ENCODE assay signal across 8 mouse cellular contexts in the genomic region with DNA sequence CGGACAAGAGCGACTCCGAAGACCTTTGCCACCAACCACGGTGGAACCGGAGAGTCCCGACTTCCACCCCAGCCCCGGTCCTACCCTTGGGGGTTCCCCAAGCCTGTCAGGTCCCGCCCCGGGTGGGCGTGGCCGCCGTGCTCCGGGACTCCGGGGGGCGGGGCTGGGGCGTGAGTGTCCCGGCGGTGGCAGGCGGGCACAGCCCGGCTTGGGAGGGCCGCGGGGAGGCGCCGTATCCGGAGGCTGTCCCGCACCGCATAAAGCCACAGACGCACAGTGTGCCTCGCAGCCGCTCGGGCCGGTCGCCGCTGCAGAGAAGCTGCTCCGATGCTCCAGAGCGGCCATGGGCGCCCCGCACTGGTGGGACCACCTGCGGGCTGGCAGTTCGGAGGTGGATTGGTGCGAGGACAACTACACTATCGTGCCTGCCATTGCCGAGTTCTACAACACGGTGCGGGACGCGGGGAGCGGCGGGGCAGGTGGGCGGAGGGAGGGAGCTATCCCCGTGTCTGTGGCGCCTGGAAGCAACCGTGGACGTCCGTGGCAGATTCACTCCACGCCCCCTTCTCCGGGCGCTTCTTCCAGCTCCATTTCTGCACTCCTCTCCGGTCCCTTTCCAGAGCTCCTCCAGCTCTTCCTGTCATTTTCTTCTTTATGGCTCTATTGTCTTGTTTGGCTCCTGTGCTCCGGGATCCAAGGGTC. TPM values are rescaled to one million over a fixed set of nuclear protein-coding genes. Genes with fewer than 3 reads are reported as not detected.
DNase-seq lines count a peak whose midpoint lies in the region; ATAC-seq and TF ChIP-seq lines count a peak whose summit lies in the region.

A gene (plus strand): TSS at position 251 of the 702 bp plus-strand sequence.

- H3K4me2 ChIP-seq in kidney, embryonic 14.5 days (replicated peaks; ENCODE audit: low read depth, low read length), result peak within 1 kb of the TSS; percentile 94
- peak within 1 kb of the TSS; percentile 78 for H3K4me2 ChIP-seq in limb, embryonic 14.5 days (replicated peaks; ENCODE audit: low read depth, low read length, severe bottlenecking)
- peak within 1 kb of the TSS; percentile 93 for H3K4me2 ChIP-seq in midbrain, embryonic 15.5 days

- H3K27me3 ChIP-seq in heart, embryonic 10.5 days (ENCODE audit: insufficient read depth, poor library complexity, severe bottlenecking), result peaks cover 20% of the 10 kb centered on the region; the same call in 1 of the 2 replicates
- H3K27me3 ChIP-seq in kidney, embryonic 14.5 days (ENCODE audit: control insufficient read depth, insufficient read depth, low read length), result peaks cover 7% of the 10 kb centered on the region; the same call in 1 of the 2 replicates
- H3K27me3 ChIP-seq in limb, embryonic 14.5 days (ENCODE audit: control insufficient read depth, insufficient read depth, low read length), result no peaks in the 10 kb centered on the region
- H3K27me3 ChIP-seq in midbrain, embryonic 15.5 days (replicated peaks), result no peaks in the 10 kb centered on the region; the same call in 1 of the 2 replicates

- ATAC-seq in kidney, embryonic 14.5 days (ENCODE audit: low FRiP score, low TSS enrichment), result peak; percentile 92
- peak; percentile 90 for ATAC-seq in limb, embryonic 14.5 days (ENCODE audit: low FRiP score, low read depth)
- ATAC-seq in midbrain, embryonic 15.5 days (replicated peaks), result peak; percentile 95

- no peaks in the 10 kb centered on the region for H3K36me3 ChIP-seq in heart, embryonic 10.5 days
- no peaks in the 10 kb centered on the region for H3K36me3 ChIP-seq in kidney, embryonic 14.5 days (ENCODE audit: control insufficient read depth, insufficient read depth, low read length)
- no peaks in the 10 kb centered on the region for H3K36me3 ChIP-seq in limb, embryonic 14.5 days (ENCODE audit: control insufficient read depth, insufficient read depth, low read length)
- no peaks in the 10 kb centered on the region for H3K36me3 ChIP-seq in midbrain, embryonic 15.5 days (replicated peaks)

- no peaks in the 10 kb centered on the region for H3K9me3 ChIP-seq in heart, embryonic 10.5 days
- H3K9me3 ChIP-seq in kidney, embryonic 14.5 days (ENCODE audit: control insufficient read depth, low read length), result no peaks in the 10 kb centered on the region
- no peaks in the 10 kb centered on the region for H3K9me3 ChIP-seq in limb, embryonic 14.5 days (ENCODE audit: control insufficient read depth, low read length)
- no peaks in the 10 kb centered on the region for H3K9me3 ChIP-seq in midbrain, embryonic 15.5 days

- TF ChIP-seq CTCF in embryonic fibroblast, embryonic 13.5 days (IDR thresholded peaks at IDR 0.05; ENCODE audit: borderline replicate concordance, insufficient read depth, low read length), result no peak

- H3K4me3 ChIP-seq in embryonic fibroblast, embryonic 13.5 days (ENCODE audit: insufficient read depth, low read length), result peak within 1 kb of the TSS; percentile 60
- peak within 1 kb of the TSS; percentile 83 for H3K4me3 ChIP-seq in heart, embryonic 10.5 days
- peak within 1 kb of the TSS; percentile 71 for H3K4me3 ChIP-seq in kidney, embryonic 14.5 days (ENCODE audit: low read length)
- peak within 1 kb of the TSS; percentile 62 for H3K4me3 ChIP-seq in limb, embryonic 14.5 days (replicated peaks; ENCODE audit: low read length)
- H3K4me3 ChIP-seq in midbrain, embryonic 15.5 days, result peak within 1 kb of the TSS; percentile 81

- DNase-seq in A20 (ENCODE audit: low read depth, low spot score), result peak; percentile 94
- DNase-seq in brain, adult 2 months (ENCODE audit: low read depth, low spot score), result peak; percentile 80
- peak; percentile 89 for DNase-seq in heart, embryonic 10.5 days (ENCODE audit: low spot score)
- peak; percentile 63 for DNase-seq in limb, embryonic 14.5 days (ENCODE audit: low spot score)
- peak; percentile 79 for DNase-seq in spleen, adult 12 weeks (ENCODE audit: low spot score)

- H3K27ac ChIP-seq in embryonic fibroblast, embryonic 13.5 days (ENCODE audit: insufficient read depth, low read length), result no peak within 1 kb of the TSS
- peak within 1 kb of the TSS; percentile 83 for H3K27ac ChIP-seq in heart, embryonic 10.5 days
- H3K27ac ChIP-seq in kidney, embryonic 14.5 days (ENCODE audit: low read depth, low read length), result no peak within 1 kb of the TSS
- no peak within 1 kb of the TSS for H3K27ac ChIP-seq in limb, embryonic 14.5 days (replicated peaks; ENCODE audit: low read depth, low read length)
- H3K27ac ChIP-seq in midbrain, embryonic 15.5 days, result peak within 1 kb of the TSS; percentile 67

- no peaks in the 10 kb centered on the region; the same call in 1 of the 2 replicates for H3K4me1 ChIP-seq in embryonic fibroblast, embryonic 13.5 days (ENCODE audit: control insufficient read depth, insufficient read depth, low read length)
- H3K4me1 ChIP-seq in heart, embryonic 10.5 days, result peaks cover 8% of the 10 kb centered on the region
- 0 out of 2 replicates have a peak, but pooled peaks cover 10% of the 10 kb centered on the region for H3K4me1 ChIP-seq in kidney, embryonic 14.5 days (ENCODE audit: control insufficient read depth, insufficient read depth, low read length)
- H3K4me1 ChIP-seq in limb, embryonic 14.5 days (ENCODE audit: control insufficient read depth, insufficient read depth, low read length), result peaks cover 4% of the 10 kb centered on the region; the same call in 1 of the 2 replicates
- peaks cover 14% of the 10 kb centered on the region for H3K4me1 ChIP-seq in midbrain, embryonic 15.5 days

- WGBS in heart, embryonic 10.5 days, result under 1% methylated on average over 60 of the region's 60 CpGs
- under 1% methylated on average over 57 of the region's 60 CpGs for WGBS in kidney, embryonic 14.5 days
- WGBS in limb, embryonic 14.5 days, result under 1% methylated on average over 46 of the region's 60 CpGs
- under 1% methylated on average over 58 of the region's 60 CpGs for WGBS in midbrain, embryonic 15.5 days

- peak within 1 kb of the TSS; percentile 66 for H3K9ac ChIP-seq in kidney, embryonic 14.5 days (ENCODE audit: low read depth, low read length)
- peak within 1 kb of the TSS; percentile 60 for H3K9ac ChIP-seq in limb, embryonic 14.5 days (ENCODE audit: low read depth, low read length, severe bottlenecking)
- H3K9ac ChIP-seq in midbrain, embryonic 15.5 days, result peak within 1 kb of the TSS; percentile 74

- peak; percentile 84 for TF ChIP-seq POLR2A in embryonic fibroblast, embryonic 13.5 days (IDR thresholded peaks at IDR 0.05; ENCODE audit: low read depth, low read length)
- no peak for TF ChIP-seq POLR2A in limb, embryonic 14.5 days (IDR thresholded peaks at IDR 0.05; ENCODE audit: borderline replicate concordance, extremely low read depth, insufficient read depth, insufficient read length)

RNA-seq across cellular contexts. Expression of the gene that starts here (rescaled TPM):
- 0.77 and 1.1 TPM in 2 replicates for polyA plus RNA-seq in embryonic fibroblast, embryonic 13.5 days (2011; ENCODE audit: insufficient read length, low read depth, missing spikeins)
- 25.0 and 32.8 TPM in 2 replicates for polyA plus RNA-seq in heart, embryonic 10.5 days (2016; fragmentation: Nextera tagmentation; extraction: Ambion mirVana)
- 35.9 and 38.5 TPM in 2 replicates for polyA plus RNA-seq in kidney, embryonic 14.5 days (2014; fragmentation: Nextera tagmentation; extraction: Ambion mirVana)
- polyA plus RNA-seq in limb, embryonic 14.5 days (2012; rRNA removed), result 8.3 and 8.6 TPM in 2 replicates
- 15.9 and 19.4 TPM in 2 replicates for polyA plus RNA-seq in limb, embryonic 14.5 days (2014; fragmentation: Nextera tagmentation; extraction: Ambion mirVana)
- 21.1 and 22.2 TPM in 2 replicates for polyA plus RNA-seq in midbrain, embryonic 15.5 days (2015; fragmentation: Nextera tagmentation; extraction: Ambion mirVana)

Comparison
In these comparisons a context has a peak if more than half of its experiments do, and no peak if none do; other contexts are left out.
1. H3K27ac ChIP-seq: peak in heart, embryonic 10.5 days (single experiment) and midbrain, embryonic 15.5 days (single experiment); none in embryonic fibroblast, embryonic 13.5 days (single experiment), kidney, embryonic 14.5 days (single experiment) and limb, embryonic 14.5 days (single experiment).
2. Peak in every context shown above with its lines, with median percentiles within 50 percentile points of each other: DNase-seq, H3K4me3 ChIP-seq, ATAC-seq, H3K4me2 ChIP-seq and H3K9ac ChIP-seq.